Mouse (Mus musculus) megakaryocyte, embryonic 14.5 days (primary cell): ENCODE results near the gene Gnao1.

Source experiments
- FLI1 ChIP-seq: IDR thresholded peaks from 2 replicates; pipeline ENCODE4 v1.6.1; 2012; ENCODE audit warnings: low read length, inconsistent platforms, mixed read lengths
- GATA1 ChIP-seq: IDR thresholded peaks from 3 replicates; pipeline ENCODE4 v1.6.1; 2012; ENCODE audit warnings: mixed read lengths, low read length, inconsistent platforms, borderline replicate concordance

GRCm38 (mm10) chr8:93981679-93982215, 172.0 kb downstream of the Gnao1 start:
- no peak for TF ChIP-seq GATA1
- TF ChIP-seq FLI1: no peak
